Mouse (Mus musculus) ES-E14 (cell line): ENCODE results near the gene Tacc3.

Source experiments
- CHD2 ChIP-seq: IDR thresholded peaks from 2 replicates; pipeline ENCODE4 v1.6.1; 2014; ENCODE audit warnings: mild to moderate bottlenecking, low read depth, low read length, inconsistent platforms
- HCFC1 ChIP-seq: IDR thresholded peaks from 2 replicates; pipeline ENCODE4 v1.6.1; 2012; ENCODE audit warnings: low read length, inconsistent platforms, borderline replicate concordance; ENCODE audit not compliant: insufficient read depth
- MAFK ChIP-seq: IDR thresholded peaks from 2 replicates; pipeline ENCODE4 v1.6.1; 2014; ENCODE audit warnings: mild to moderate bottlenecking, low read depth, low read length, inconsistent platforms; ENCODE audit not compliant: insufficient read depth
- ZNF384 ChIP-seq: IDR thresholded peaks from 2 replicates; pipeline ENCODE4 v1.6.1; 2012; ENCODE audit warnings: low read depth, low read length, inconsistent platforms

DNA sequence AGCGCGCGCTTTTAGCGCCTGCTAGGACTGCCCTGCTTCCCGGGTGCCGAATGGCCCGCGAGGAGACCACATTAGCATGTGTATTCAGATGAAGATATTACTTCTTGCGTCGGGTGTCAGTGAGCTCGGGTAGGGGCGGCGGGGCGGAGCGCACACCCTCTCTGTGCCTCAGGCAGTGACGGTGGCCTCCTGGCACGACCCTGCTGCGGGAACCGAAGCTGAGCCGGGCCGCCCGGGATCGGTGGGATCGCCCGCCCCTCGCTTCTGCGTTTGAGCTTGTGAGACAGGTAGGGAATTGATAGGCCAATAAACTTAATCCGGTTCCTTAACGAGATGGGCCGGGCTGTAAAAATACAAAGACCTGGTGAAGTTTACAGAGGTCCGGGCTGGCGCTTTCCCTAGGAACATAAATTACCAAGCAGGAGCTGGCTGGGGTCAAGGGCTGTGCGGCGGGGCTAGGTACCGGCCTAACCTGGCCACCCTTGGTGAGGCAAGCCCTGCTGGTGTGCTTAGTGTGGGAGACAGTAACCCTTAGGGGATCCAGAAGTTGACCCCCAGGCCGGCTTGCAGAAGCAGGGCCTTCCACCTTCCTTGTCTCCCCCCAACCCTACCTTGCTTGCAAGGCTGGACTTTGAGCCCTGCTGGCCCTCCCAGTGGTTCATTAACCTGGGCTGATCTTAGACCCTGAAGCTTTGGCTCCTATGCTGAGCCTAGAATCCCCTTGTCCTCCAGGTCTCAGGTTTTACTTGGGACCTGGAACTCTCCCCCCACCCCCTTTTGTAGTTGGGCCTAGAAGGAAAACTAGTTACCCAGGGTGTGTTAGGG is 65.9 kb downstream of the Tacc3 start:
- TF ChIP-seq HCFC1 (no peak), MAFK (no peak), CHD2 (no peak), ZNF384 (no peak)
